Mouse (Mus musculus) erythroblast, embryonic 14.5 days (primary cell): ENCODE measurements around the gene Hdac8.

Experiments used
- GATA1 ChIP-seq: IDR thresholded peaks from 2 replicates; pipeline ENCODE4 v1.6.1; 2012; ENCODE audit warnings: low read length, inconsistent platforms, mixed read lengths
- TAL1 ChIP-seq: IDR thresholded peaks from 3 replicates; pipeline ENCODE4 v1.6.1; 2012; ENCODE audit warnings: low read length, inconsistent platforms, mixed read lengths

DNA sequence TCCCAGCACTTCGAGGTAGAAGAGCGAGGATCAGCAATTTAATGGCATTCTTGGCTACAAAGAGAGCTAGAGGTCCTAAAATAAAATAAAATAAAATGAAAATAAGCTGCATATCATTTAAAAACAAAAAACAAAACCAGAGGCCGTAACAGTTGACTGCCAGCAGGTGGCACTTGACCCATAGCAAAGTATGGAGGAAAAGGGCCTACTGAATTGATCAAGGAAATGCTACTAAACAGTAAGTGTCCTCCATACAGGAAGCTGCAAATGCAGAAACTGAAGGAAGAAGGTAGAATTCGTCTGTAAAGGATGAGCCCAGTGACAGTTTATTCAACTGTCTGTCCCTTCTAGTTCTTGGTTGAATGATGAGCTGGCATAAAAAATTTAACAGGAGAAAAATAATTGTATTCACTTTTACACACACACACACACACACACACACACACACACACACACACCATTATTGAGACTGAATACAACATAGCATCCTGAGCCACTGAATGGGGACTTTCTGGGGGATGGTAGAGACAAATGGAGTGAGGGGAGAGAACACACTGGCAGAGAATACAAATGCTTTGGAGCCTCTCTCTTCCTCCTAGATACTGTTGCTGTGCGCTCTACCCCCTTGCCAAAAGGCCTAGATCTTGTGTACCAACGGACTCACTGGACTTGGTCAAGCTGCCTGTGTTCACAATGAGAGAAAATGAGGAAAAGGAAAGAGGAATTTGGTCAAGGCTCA, 11.0 kb downstream of the Hdac8 start:
- TF ChIP-seq GATA1 (no peak), TAL1 (no peak)
